Mouse (Mus musculus) liver, embryonic 11.5 days (tissue): ENCODE data around the gene Arl8a. TPM values are rescaled to one million over a fixed set of nuclear protein-coding genes. Genes with fewer than 3 reads are reported as not detected.

Source experiments
- ATAC-seq: fragments of 200-750 bp; cut with Nextera tagmentation; replicated peaks from 2 replicates; pipeline ENCODE4 v1.8.0; 2017; ENCODE audit warnings: moderate number of reproducible peaks, mild to moderate bottlenecking, moderate TSS enrichment, moderate library complexity; ENCODE audit not compliant: low FRiP score
- DNase-seq: peaks from one replicate; pipeline ENCODE4 v3.0.0-alpha.2; 2017; ENCODE audit warnings: low spot score
- H3K27ac ChIP-seq: fragments of 300-500 bp; sonication (generic); 2 replicates; pipeline ENCODE4 v1.5.1; 2014; ENCODE audit warnings: mild to moderate bottlenecking, low read depth, low read length, control low read depth
- H3K27me3 ChIP-seq: fragments of 300-500 bp; sonication (generic); replicated peaks from 2 replicates; pipeline ENCODE4 v1.6.1; 2014; ENCODE audit warnings: low read length, mixed read lengths; ENCODE audit not compliant: control insufficient read depth, insufficient read depth
- H3K36me3 ChIP-seq: fragments of 300-500 bp; sonication (generic); 2 replicates; pipeline ENCODE4 v1.6.1; 2014; ENCODE audit warnings: mild to moderate bottlenecking, low read length, moderate library complexity, mixed read lengths; ENCODE audit not compliant: control insufficient read depth, insufficient read depth
- H3K4me1 ChIP-seq: fragments of 300-500 bp; sonication (generic); replicated peaks from 2 replicates; pipeline ENCODE4 v1.6.1; 2014; ENCODE audit warnings: low read length, mixed read lengths; ENCODE audit not compliant: control insufficient read depth, insufficient read depth
- H3K4me2 ChIP-seq: fragments of 300-500 bp; sonication (generic); 2 replicates; pipeline ENCODE4 v1.6.1; 2014; ENCODE audit warnings: mild to moderate bottlenecking, control low read depth, moderate library complexity
- H3K4me3 ChIP-seq: fragments of 300-500 bp; sonication (generic); 2 replicates; pipeline ENCODE4 v1.5.1; 2014; ENCODE audit warnings: low read depth, low read length, control low read depth
- H3K9ac ChIP-seq: fragments of 300-500 bp; sonication (generic); 2 replicates; pipeline ENCODE4 v1.6.1; 2014; ENCODE audit warnings: low read depth, low read length, control low read depth
- H3K9me3 ChIP-seq: fragments of 300-500 bp; sonication (generic); 2 replicates; pipeline ENCODE4 v1.6.1; 2016; ENCODE audit warnings: low read length, inconsistent platforms, mixed read lengths; ENCODE audit not compliant: control insufficient read depth
- WGBS: fragments of 180-500 bp; shearing (Covaris S2); extraction: QIAGEN DNeasy Blood & Tissue Kit; methylation state at CpG from one replicate; pipeline ENCODE4 v1.1.7; 2014; 5-methylcytosine and 5-hydroxymethylcytosine counted together
- polyA plus RNA-seq: library from polyadenylated mRNA; unstranded; fragments of >200 nt; fragmentation: Nextera tagmentation; extraction: Ambion mirVana; gene quantifications from 2 replicates; pipeline ENCODE4 v1.2.1, GENCODE M21; 2014

The Arl8a gene
- polyA plus RNA-seq, 1 experiment from 2014 or later = 28.7 TPM

GRCm38 (mm10) chr1:135112661-135113060 lies 34.0 kb upstream of the Arl8a start:
- ATAC-seq (peak; percentile 35; the same call in 1 of the 2 replicates), DNase-seq (no peak)
- H3K36me3 ChIP-seq = no peaks in the 10 kb centered on the region
- no peaks in the 10 kb centered on the region for H3K9me3 ChIP-seq
- H3K4me2 ChIP-seq = no peak overlapping the region
- H3K27ac ChIP-seq = no peak overlapping the region
- H3K9ac ChIP-seq = no peak overlapping the region
- no peak overlapping the region for H3K4me3 ChIP-seq
- H3K4me1 ChIP-seq = 0 out of 2 replicates have a peak, but pooled peaks cover 2% of the 10 kb centered on the region
- no peaks in the 10 kb centered on the region for H3K27me3 ChIP-seq
- WGBS = 9% methylated on average over 8 of the region's 8 CpGs

DNA sequence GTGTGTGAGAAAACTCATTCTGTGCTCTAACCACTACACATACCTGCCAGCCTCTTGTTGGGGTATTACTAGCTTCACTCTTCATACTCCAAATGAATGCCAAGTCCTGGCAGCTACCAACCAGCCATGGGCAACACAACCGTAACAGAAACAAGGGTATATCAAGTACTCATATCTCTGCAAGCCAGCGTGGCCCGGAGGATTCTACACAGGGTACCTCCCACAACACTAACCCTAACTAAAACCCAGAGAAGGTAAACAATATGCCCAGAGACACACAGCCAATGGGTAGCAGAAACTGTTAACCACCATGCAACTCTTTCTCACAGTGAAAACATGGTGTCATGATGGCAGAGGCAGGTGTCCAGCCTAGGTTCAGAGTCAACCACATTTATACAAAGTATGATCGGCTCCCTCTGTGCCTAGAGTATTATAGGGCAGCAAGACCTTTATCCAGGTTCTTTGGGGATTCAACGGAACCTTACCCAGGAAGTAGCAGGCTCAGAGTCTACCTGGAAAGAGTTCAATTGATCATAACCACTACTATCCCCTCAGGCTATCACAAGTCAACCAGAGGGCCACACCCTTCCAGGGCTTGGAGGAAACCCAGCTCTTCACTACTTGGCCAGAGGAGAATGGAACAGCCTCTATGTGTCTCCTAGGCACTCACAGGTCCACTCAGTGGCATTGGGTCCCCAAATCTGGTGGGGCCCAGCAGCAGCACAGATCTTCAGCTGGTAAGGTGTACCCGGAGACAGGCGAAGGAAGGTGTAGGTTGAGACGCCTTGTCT lies 21.9 kb upstream of the Arl8a start:
- WGBS = 83% methylated on average over 8 of the region's 8 CpGs
- Histone ChIP-seq H3K4me1 (peaks cover 12% of the 10 kb centered on the region), H3K4me2 (no peak overlapping the region), H3K27ac (no peak overlapping the region), H3K36me3 (no peaks in the 10 kb centered on the region), H3K9me3 (no peaks in the 10 kb centered on the region), H3K4me3 (no peak overlapping the region), H3K9ac (no peak overlapping the region), H3K27me3 (peaks cover 7% of the 10 kb centered on the region; the same call in 1 of the 2 replicates)
- DNase-seq (no peak), ATAC-seq (no peak)

DNA sequence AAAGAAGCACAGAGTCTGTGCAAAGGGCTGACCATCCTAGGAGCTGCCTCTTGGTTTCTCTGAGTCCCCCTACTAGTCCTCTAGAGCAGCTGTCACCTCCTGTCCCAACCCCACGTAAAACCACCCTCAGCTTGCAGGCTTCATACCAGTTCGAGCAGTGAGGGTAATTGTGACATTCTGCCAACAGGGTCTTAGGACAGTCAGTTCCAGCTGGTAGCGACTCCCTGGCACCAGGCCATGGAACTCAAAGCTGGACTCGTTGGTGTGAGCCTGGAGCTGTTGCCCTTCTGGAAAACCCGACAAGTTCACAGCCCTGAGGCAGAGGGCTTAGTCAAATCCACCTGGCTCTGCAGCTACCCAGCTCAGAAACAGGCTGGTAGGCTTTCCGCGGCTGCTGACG lies 20.6 kb upstream of the Arl8a start:
- DNase-seq = no peak

DNA sequence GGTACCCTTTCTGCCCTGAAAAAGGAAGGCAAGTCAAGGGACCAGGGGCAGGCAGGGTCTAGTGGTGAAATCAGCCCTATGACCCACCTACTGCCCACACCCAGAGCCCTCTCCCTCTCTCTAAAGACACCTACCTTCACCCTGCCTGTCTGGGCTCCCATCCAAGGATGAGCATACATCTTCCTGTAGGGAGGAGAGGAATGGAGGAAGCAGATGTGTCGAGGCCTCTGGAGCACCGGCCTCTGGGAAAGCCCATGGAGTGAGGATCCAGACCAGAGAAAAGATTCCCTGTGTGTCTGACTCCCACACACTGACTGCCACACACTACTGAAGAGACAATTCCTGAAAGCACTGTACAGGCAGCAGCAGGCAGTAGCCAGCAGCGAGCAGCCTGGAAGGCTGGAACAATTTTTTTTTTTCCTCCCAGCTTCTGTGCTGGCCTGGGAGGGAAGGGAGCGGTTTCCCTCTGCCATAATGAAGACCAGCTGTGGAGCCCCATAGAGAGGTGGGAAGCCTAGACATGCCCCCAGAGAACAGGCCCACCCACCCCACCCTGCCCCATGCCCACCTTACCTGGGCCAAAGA lies 20.1 kb upstream of the Arl8a start:
- Histone ChIP-seq H3K4me1 (peaks cover 23% of the 10 kb centered on the region), H3K9me3 (no peaks in the 10 kb centered on the region), H3K27ac (peak overlapping the region; percentile 38; the same call in 1 of the 2 replicates), H3K9ac (no peak overlapping the region), H3K4me2 (no peak overlapping the region), H3K27me3 (peaks cover 11% of the 10 kb centered on the region; the same call in 1 of the 2 replicates), H3K36me3 (no peaks in the 10 kb centered on the region), H3K4me3 (no peak overlapping the region)
- no peak for DNase-seq
- ATAC-seq = no peak
- 63% methylated on average over 4 of the region's 4 CpGs for WGBS

More for the DNA sequence above, 20.6 kb upstream of the Arl8a start:
- H3K9me3 ChIP-seq = no peaks in the 10 kb centered on the region
- no peak overlapping the region for H3K4me2 ChIP-seq
- H3K4me1 ChIP-seq = peaks cover 18% of the 10 kb centered on the region
- no peaks in the 10 kb centered on the region for H3K36me3 ChIP-seq
- no peak for ATAC-seq
- peaks cover 11% of the 10 kb centered on the region; the same call in 1 of the 2 replicates for H3K27me3 ChIP-seq
- H3K9ac ChIP-seq = no peak overlapping the region
- WGBS = 82% methylated on average over 8 of the region's 8 CpGs
- H3K27ac ChIP-seq = no peak overlapping the region
- H3K4me3 ChIP-seq = no peak overlapping the region

DNA sequence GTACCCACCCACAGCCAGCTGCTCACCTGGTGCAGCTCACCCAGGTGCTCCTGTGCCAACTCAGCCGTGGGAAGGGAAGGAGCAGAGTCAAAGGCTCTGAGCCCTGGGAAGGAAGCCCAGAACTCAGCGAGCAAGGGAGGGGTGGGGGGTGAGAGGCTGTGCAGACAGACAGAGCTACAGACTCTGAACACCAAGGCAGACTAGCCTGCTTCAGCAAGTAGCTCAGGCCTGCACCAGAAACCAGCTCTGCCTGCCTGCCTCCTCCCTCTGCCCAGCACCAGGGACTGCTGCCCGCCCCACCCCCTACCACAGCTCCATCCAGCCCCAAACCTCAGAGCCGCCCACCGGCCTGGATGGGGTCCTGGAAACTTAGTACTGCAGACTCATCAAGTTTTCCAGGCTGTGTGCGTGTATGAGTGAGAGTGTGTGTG lies 18.6 kb upstream of the Arl8a start:
- H3K4me1 ChIP-seq = peaks cover 33% of the 10 kb centered on the region
- 57% methylated on average over 6 of the region's 6 CpGs for WGBS
- H3K4me2 ChIP-seq = no peak overlapping the region
- H3K9ac ChIP-seq = no peak overlapping the region
- H3K4me3 ChIP-seq = no peak overlapping the region
- peak overlapping the region; percentile 25; the same call in 1 of the 2 replicates for H3K27ac ChIP-seq
- peaks cover 11% of the 10 kb centered on the region; the same call in 1 of the 2 replicates for H3K27me3 ChIP-seq
- ATAC-seq (no peak), DNase-seq (no peak)
- H3K9me3 ChIP-seq = no peaks in the 10 kb centered on the region
- no peaks in the 10 kb centered on the region for H3K36me3 ChIP-seq

DNA sequence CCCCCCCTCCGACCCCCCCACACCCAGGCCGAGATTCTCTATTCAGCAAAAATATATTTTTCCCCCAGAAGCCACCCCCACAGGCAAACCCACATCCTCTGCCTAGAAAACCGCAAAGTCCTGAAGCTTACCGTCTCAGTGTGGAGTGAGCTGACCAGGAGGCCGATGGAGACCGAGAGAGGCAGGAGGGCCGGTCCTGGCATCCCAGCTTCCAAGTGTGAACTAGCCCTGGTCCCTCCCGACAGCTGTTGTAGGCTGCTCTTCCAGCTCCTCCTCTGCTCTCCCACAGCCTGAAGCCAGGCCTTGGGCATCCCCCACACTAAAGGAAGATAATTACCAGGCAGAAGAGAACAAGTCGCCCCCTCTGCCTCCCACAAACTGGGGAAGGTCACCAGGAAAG lies 17.6 kb upstream of the Arl8a start:
- H3K27me3 ChIP-seq = peaks cover 11% of the 10 kb centered on the region; the same call in 1 of the 2 replicates
- H3K27ac ChIP-seq = no peak overlapping the region; the same call in 1 of the 2 replicates
- no peak overlapping the region for H3K4me2 ChIP-seq
- DNase-seq (no peak), ATAC-seq (no peak)
- H3K4me3 ChIP-seq = no peak overlapping the region
- WGBS = 22% methylated on average over 9 of the region's 9 CpGs
- H3K9ac ChIP-seq = no peak overlapping the region
- peaks cover 33% of the 10 kb centered on the region for H3K4me1 ChIP-seq
- H3K36me3 ChIP-seq = no peaks in the 10 kb centered on the region
- no peaks in the 10 kb centered on the region for H3K9me3 ChIP-seq

DNA sequence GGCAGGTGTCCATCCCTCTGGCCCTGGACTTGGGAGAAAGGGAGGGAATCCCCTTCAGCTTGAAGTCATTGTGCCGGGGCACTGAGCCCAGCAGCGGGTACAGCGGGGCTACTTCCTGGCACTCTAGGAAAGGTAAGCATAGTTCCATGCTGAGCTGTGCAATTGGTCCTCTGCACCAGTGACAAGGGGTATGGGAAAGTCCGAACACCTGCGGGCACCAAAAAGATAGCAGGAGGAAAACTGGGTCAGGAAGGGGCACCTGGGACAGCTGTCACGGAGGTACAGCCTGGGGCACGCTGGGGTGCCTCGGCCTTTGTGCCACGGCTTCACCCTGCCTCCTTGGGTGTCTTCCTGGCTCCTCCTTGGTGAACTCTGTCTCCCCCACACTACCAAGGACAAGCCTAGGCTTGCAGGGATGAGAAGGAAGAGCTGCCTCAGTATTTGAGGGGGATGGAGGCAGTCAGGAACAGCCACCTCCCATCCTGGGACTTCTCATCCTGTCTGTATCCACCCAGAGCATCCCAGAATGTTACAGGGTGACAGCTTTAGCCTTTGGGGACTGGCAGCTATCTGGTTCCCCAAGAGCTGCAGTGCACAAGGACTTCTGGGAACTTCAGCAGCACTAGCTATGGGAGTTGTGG lies 17.0 kb upstream of the Arl8a start:
- no peaks in the 10 kb centered on the region for H3K9me3 ChIP-seq
- no peak for DNase-seq
- H3K4me2 ChIP-seq = no peak overlapping the region
- H3K9ac ChIP-seq = no peak overlapping the region
- WGBS = 77% methylated on average over 9 of the region's 9 CpGs
- peaks cover 11% of the 10 kb centered on the region; the same call in 1 of the 2 replicates for H3K27me3 ChIP-seq
- H3K36me3 ChIP-seq = peaks cover 1% of the 10 kb centered on the region; the same call in 1 of the 2 replicates
- H3K4me3 ChIP-seq = no peak overlapping the region
- no peak overlapping the region; the same call in 1 of the 2 replicates for H3K27ac ChIP-seq
- no peak for ATAC-seq
- peaks cover 34% of the 10 kb centered on the region for H3K4me1 ChIP-seq

DNA sequence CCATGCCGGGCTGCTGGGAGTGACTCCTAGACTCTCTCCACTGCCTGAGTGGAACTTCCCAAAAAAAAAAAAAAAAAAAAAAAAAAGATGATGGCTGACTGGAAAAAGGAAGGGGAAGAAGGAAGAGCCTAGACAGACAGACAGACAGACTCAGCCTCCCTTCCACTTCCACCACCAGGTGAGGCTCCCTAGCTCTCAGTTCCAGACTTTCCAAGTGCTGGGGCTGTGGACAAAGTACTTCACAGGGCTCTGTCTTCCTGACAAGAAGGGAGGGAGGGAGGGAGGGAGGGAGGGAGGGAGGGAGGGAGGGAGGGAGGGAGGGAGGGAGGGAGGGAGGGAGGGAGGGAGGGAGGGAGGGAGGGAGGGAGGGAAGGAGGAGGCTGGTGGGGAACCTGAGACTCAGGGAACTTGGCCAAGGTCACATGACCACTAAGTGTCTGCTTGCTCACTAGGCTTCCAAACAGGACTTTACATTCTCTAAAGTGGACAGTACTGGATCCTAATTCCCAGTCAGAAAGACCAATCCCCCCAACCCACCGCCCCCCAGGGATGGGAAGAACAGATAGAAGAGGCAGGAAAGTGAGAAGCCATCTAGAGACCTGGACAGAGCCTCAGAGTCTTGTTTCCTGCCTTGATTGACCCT lies 16.1 kb upstream of the Arl8a start:
- 0 out of 2 replicates have a peak overlapping the region, but pooled peaks have one; percentile 86 for H3K27ac ChIP-seq
- peak overlapping the region; percentile 72 for H3K4me2 ChIP-seq
- no peak for DNase-seq

More for the DNA sequence above, 16.1 kb upstream of the Arl8a start:
- Histone ChIP-seq H3K36me3 (peaks cover 3% of the 10 kb centered on the region; the same call in 1 of the 2 replicates), H3K4me1 (peaks cover 38% of the 10 kb centered on the region), H3K4me3 (no peak overlapping the region), H3K9ac (peak overlapping the region; percentile 41; the same call in 1 of the 2 replicates), H3K9me3 (no peaks in the 10 kb centered on the region), H3K27me3 (peaks cover 11% of the 10 kb centered on the region; the same call in 1 of the 2 replicates)
- no peak for ATAC-seq
- WGBS = 33% methylated on average over 2 of the region's 2 CpGs
